Mouse (Mus musculus) E14TG2a.4 (cell line): ENCODE measurements around the gene Surf4.
"Not testable (repeated sequence)": the region's sequence is repeated elsewhere in the genome, so short reads cannot be mapped to it uniquely, and the experiment has no call there.

ENCODE experiments used
- H3K27me3 ChIP-seq: 2 replicates; pipeline ENCODE4 v1.6.1; 2014; ENCODE audit warnings: low read length, control low read depth; ENCODE audit not compliant: insufficient read depth
- H3K36me3 ChIP-seq: 2 replicates; pipeline ENCODE4 v1.6.1; 2014; ENCODE audit warnings: low read length, control low read depth; ENCODE audit not compliant: insufficient read depth
- H3K4me1 ChIP-seq: replicated peaks from 2 replicates; pipeline ENCODE4 v1.6.1; 2014; ENCODE audit warnings: low read depth, low read length, control low read depth
- H3K4me3 ChIP-seq: replicated peaks from 2 replicates; pipeline ENCODE4 v1.5.1; 2014; ENCODE audit warnings: mild to moderate bottlenecking, low read length
- H3K9me3 ChIP-seq: 2 replicates; pipeline ENCODE4 v1.6.1; 2014; ENCODE audit warnings: low read length, control low read depth
- CTCF ChIP-seq: conservative IDR thresholded peaks from 2 replicates; pipeline ENCODE4 v1.5.1; 2014; ENCODE audit warnings: low read length
- NANOG ChIP-seq: IDR thresholded peaks from 2 replicates; pipeline ENCODE4 v1.6.1; 2014; ENCODE audit warnings: borderline replicate concordance, low read length, mixed read lengths
- POU5F1 ChIP-seq: IDR thresholded peaks from 2 replicates; pipeline ENCODE4 v1.6.1; 2014; ENCODE audit warnings: low read length, borderline replicate concordance

The Surf4 gene

DNA sequence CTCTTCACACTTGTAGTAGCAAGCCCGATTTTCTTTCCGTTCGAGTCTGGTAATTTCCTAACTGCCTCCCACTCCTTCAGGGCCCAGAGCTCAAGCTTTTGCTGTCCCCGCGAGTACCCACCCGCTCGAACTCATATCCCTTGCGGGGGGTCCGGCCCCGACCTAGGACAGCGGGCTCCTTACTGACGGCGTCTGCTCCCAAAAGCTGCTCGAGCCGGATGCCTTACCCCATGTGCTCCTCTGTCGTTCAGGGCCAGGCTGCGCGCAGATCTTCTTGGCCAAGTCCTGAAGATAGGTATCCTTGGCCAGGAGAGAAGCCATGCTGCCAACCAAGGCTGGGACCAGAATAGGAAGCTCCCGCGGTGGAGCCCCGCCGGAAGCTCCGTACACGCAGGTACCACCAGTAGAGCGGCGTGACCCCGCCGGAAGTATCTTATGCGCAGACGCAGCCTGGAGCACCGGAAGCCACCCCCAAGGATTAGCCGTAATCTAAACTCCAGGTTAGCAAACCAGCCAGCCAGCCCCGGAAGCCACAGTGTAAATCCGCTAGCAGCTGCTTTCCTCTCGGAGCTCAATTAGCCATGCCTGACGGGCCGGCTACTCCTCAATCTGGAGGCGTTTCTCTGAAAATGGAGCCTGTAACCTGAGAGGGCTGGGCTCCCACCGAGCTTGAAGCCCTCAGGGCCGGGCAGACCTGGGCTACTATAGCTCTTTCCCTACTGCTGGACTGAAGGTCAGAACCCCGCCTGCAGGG is 31.1 kb downstream of the Surf4 start, which contains the start of gene Surf6:
Gene Surf6 (minus strand): TSS at position 413 of the 754 bp plus-strand sequence.
- no peaks in the 10 kb centered on the region; the same call in none of the 2 replicates for H3K9me3 ChIP-seq
- TF ChIP-seq POU5F1: no peak
- TF ChIP-seq CTCF: no peak
- no peak for TF ChIP-seq NANOG
- H3K36me3 ChIP-seq: peaks cover 84% of the 10 kb centered on the region
- H3K4me3 ChIP-seq: peak within 1 kb of the TSS; percentile 98
- H3K4me1 ChIP-seq: peaks cover 62% of the 10 kb centered on the region
- no peaks in the 10 kb centered on the region for H3K27me3 ChIP-seq

DNA sequence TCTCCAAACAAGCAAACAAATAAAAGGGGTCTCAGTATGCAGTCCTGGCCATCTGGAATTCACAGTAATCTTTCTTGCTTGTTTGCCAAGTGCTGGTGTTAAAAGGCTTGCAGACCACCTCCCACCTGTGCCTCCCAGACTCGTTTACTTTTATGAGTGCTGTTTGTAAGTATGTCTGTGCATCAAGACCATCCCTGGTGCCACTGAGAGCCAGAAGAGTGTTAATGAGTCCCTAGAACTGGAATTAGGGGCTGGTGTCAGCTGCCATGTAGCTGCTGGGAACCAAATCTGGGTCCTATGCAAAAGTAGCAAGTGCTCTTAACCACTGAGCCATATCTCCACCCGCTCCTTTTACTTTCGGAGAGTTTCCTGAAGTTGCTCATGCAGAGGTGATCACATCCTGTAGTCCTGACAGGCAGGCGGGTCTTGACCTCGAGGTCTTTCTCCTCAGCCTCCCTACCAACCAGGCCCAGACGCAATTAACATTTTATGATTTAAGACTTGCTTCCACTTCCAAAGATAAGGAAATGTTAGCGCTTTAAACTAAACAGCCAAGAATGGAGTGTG is 31.8 kb downstream of the Surf4 start:
- H3K9me3 ChIP-seq: no peaks in the 10 kb centered on the region; the same call in none of the 2 replicates
- no peak for TF ChIP-seq NANOG
- peaks cover 84% of the 10 kb centered on the region for H3K36me3 ChIP-seq
- H3K27me3 ChIP-seq: no peaks in the 10 kb centered on the region
- peaks cover 55% of the 10 kb centered on the region for H3K4me1 ChIP-seq
- H3K4me3 ChIP-seq: peak overlapping the region; percentile 98

DNA sequence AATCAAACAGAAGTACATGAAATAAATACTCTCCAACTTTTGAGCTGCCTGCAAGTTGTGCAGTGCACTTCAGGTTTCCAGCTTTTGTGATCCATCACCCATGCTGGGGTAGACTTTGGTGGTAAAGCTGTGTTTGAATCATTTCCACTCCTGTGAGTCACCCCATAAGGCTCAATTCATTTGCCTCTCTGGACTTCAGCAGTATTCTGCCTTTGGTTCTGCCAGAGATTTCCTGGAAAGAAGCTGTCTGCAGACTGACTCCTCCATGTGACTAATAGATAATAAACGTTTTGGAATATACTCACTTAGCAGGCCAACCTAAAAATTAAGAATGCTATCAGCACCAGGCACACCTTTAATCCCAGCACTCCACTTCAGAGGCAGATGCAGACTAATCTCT is 33.0 kb downstream of the Surf4 start:
- Histone ChIP-seq H3K9me3 (peaks cover 6% of the 10 kb centered on the region), H3K36me3 (peaks cover 84% of the 10 kb centered on the region), H3K27me3 (no peaks in the 10 kb centered on the region), H3K4me3 (peak overlapping the region; percentile 98), H3K4me1 (peaks cover 55% of the 10 kb centered on the region)
- TF ChIP-seq NANOG (no peak), CTCF (no peak), POU5F1 (no peak)

DNA sequence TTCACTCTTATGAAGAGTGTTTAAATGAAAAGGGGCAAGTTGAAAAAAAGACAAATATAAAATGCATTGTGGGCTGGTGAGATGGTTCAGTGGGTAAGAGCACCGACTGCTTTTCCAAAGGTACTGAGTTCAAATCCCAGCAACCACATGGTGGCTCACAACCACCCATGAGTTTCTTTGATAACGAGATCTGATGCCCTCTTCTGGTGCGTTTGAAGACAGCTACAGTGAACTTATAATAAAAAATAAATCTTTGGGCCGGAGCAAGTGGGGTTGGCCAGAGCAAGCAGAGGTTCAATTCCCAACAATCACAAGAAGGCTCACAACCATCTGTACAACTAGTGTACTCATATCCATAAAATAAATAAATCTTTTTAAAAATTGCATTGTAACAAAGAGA is 37.8 kb downstream of the Surf4 start:
- Histone ChIP-seq H3K36me3 (peaks cover 99% of the 10 kb centered on the region), H3K4me1 (peaks cover 40% of the 10 kb centered on the region), H3K27me3 (no peaks in the 10 kb centered on the region), H3K9me3 (peaks cover 43% of the 10 kb centered on the region), H3K4me3 (no peak overlapping the region)
- no peak for TF ChIP-seq CTCF
- no peak for TF ChIP-seq POU5F1

DNA sequence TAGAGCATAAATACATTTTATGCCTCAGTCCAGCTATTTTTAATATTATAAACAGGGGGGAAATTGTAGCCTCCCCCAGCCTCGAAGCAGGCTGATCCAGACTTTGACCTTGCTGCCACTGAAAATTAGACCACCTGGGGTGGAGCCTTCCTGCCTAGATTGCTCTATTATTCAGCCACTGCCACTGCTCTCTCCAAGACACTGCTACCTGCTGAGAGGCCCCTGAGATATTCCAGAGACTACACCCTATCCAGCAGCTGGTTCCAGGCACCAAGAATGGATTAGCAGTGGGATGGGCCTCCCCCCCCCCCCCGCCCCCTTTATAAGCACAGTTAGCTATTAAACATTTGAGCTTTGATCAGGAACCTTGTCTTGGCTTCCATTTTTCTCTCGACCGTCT is 47.6 kb downstream of the Surf4 start:
- not testable (repeated sequence) for H3K4me3 ChIP-seq, H3K27me3 ChIP-seq, H3K4me1 ChIP-seq
- H3K9me3 ChIP-seq: peaks cover 95% of the 10 kb centered on the region
- H3K36me3 ChIP-seq: peaks cover 53% of the 10 kb centered on the region
- TF ChIP-seq NANOG: peak; percentile 17; the same call in 1 of the 2 replicates

DNA sequence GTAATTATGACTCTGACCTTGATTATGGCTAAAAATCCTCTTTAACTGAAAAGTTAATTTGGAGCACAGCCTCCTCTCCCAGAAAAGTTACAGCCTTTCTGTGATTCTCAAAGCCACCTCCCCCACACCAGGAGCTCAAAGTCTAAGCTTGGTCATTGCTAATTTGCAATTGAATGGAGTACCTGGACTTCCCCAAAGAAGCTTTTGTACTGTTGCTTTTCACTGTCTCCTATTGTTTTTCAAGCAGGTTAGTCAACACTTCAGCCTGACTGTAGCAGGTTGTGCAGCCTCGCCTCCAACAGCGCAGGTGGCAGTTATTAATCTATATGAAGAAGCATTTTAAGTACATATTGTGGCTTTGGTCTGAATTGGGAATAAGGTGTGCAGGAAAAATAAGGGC is 48.2 kb downstream of the Surf4 start:
- H3K27me3 ChIP-seq, H3K4me3 ChIP-seq, H3K4me1 ChIP-seq: not testable (repeated sequence)
- Histone ChIP-seq H3K9me3 (peaks cover 95% of the 10 kb centered on the region), H3K36me3 (peaks cover 47% of the 10 kb centered on the region)

DNA sequence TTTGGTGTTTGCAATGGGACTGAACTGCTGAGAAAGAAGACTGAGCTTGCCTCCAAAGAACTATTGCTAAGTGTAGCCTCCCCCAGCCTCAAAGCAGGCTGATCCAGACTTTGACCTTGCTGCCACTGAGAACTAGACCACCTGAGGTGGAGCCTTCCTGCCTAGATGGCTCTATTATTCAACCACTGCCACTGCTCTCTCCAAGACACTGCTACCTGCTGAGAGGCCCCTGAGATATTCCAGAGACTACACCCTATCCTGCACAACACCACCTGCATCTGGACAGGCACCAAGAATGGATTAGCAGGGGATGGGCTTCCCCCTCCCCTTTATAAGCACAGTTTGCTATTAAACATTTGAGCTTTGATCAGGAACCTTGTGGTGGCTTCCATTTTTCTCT is 55.2 kb downstream of the Surf4 start:
- TF ChIP-seq POU5F1 (no peak), CTCF (no peak), NANOG (no peak)
- no peak overlapping the region for H3K4me3 ChIP-seq
- no peaks in the 10 kb centered on the region for H3K4me1 ChIP-seq
- no peaks in the 10 kb centered on the region for H3K27me3 ChIP-seq
- H3K36me3 ChIP-seq: 0 out of 2 replicates have a peak, but pooled peaks cover 7% of the 10 kb centered on the region
- peaks cover 66% of the 10 kb centered on the region for H3K9me3 ChIP-seq

DNA sequence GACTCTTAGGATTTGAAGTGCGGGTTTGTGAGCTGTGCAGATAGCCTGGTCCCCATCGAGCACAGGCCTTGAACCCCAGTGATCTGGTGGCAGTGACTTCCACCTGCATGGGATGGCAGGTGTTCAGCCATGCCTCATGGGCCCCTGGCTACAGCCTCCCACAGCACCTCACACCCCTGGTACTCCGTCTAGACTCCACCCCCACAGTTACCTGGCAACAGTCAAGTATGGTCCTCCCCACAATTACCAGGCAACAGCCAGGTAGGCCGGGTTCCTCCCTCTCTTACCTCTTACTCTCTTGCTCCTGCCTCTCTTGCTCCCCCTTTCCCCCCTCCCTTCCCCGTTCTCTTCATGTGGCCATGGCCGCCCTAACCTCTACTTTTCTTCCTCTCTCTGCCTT is 63.1 kb downstream of the Surf4 start:
- H3K4me1 ChIP-seq: peaks cover 6% of the 10 kb centered on the region; the same call in 1 of the 2 replicates
- peak overlapping the region; percentile 68 for H3K4me3 ChIP-seq
- no peaks in the 10 kb centered on the region for H3K36me3 ChIP-seq
- TF ChIP-seq POU5F1: no peak
- TF ChIP-seq CTCF: no peak
- no peak for TF ChIP-seq NANOG
- no peaks in the 10 kb centered on the region for H3K9me3 ChIP-seq
- H3K27me3 ChIP-seq: peaks cover 17% of the 10 kb centered on the region
